Mouse (Mus musculus) thymus, postnatal 4 days (tissue): ENCODE data around the gene Atf6b.

ENCODE experiments used
- DNase-seq: peaks from one replicate; pipeline ENCODE4 v3.0.0; 2021

The Atf6b gene

GRCm38 (mm10) chr17:34700671-34701071, 53.7 kb downstream of the Atf6b start:
- no peak for DNase-seq
